In genomic region chr19:49741239-49741638, GRCm38 (mm10) we compare ENCODE assay signal across 12 mouse cellular contexts.
DNase-seq lines count a peak whose midpoint lies in the region; ATAC-seq lines count a peak whose summit lies in the region.
"Had no signal": no experiment of that assay in that cellular context is flagged by ENCODE, and none has a peak within 500 bp of the region (broad histone marks: within the 10 kb centered on the region; RNA-seq: fewer than 3 reads in every experiment).

No protein-coding gene starts in this region.

- peak; percentile 61 for DNase-seq in hindbrain, embryonic 14.5 days (ENCODE audit: low spot score)
- no peak for DNase-seq in hindbrain, embryonic 10.5 days (ENCODE audit: low spot score)
- peak; percentile 82 for DNase-seq in midbrain, embryonic 14.5 days
- no peak for DNase-seq in midbrain, embryonic 10.5 days (ENCODE audit: low spot score)
- DNase-seq in brain, embryonic 18.5 days (ENCODE audit: low read depth, low spot score), result peak; percentile 28
- peak; percentile 11 for DNase-seq in telencephalon, adult 2 months (ENCODE audit: low read depth, low spot score)
- no peak for DNase-seq in kidney, adult 18-20 months
- DNase-seq: heart, postnatal 10 days; kidney, adult 11 months; left cerebral cortex, postnatal 4 days; lung, adult 2 months had no signal

- 69% methylated on average over 6 of the region's 6 CpGs for WGBS in hindbrain, embryonic 14.5 days
- WGBS in hindbrain, embryonic 10.5 days, result 83% methylated on average over 6 of the region's 6 CpGs
- WGBS in midbrain, embryonic 14.5 days, result 69% methylated on average over 6 of the region's 6 CpGs
- 86% methylated on average over 6 of the region's 6 CpGs for WGBS in midbrain, embryonic 10.5 days

- peaks cover 14% of the 10 kb centered on the region for H3K4me1 ChIP-seq in hindbrain, embryonic 14.5 days (replicated peaks; ENCODE audit: control insufficient read depth, insufficient read depth, low read length)
- 0 out of 2 replicates have a peak, but pooled peaks cover 6% of the 10 kb centered on the region for H3K4me1 ChIP-seq in hindbrain, embryonic 10.5 days (replicated peaks)
- H3K4me1 ChIP-seq in midbrain, embryonic 14.5 days (ENCODE audit: control insufficient read depth, insufficient read depth, low read length), result peaks cover 13% of the 10 kb centered on the region
- peaks cover 8% of the 10 kb centered on the region for H3K4me1 ChIP-seq in midbrain, embryonic 10.5 days

- no peak overlapping the region for H3K9ac ChIP-seq in hindbrain, embryonic 14.5 days
- H3K9ac ChIP-seq in midbrain, embryonic 14.5 days (replicated peaks; ENCODE audit: low read length), result no peak overlapping the region

- ATAC-seq in hindbrain, embryonic 14.5 days (ENCODE audit: low FRiP score), result no peak
- no peak for ATAC-seq in midbrain, embryonic 14.5 days (ENCODE audit: low FRiP score, low TSS enrichment)

- no peaks in the 10 kb centered on the region for H3K27me3 ChIP-seq in hindbrain, embryonic 14.5 days (ENCODE audit: control insufficient read depth, insufficient read depth, low read length)
- H3K27me3 ChIP-seq in hindbrain, embryonic 10.5 days (ENCODE audit: insufficient read depth, poor library complexity, severe bottlenecking), result no peaks in the 10 kb centered on the region
- no peaks in the 10 kb centered on the region for H3K27me3 ChIP-seq in midbrain, embryonic 14.5 days (ENCODE audit: control insufficient read depth, insufficient read depth, low read length)
- no peaks in the 10 kb centered on the region for H3K27me3 ChIP-seq in midbrain, embryonic 10.5 days (ENCODE audit: low read depth, poor library complexity, severe bottlenecking)

- no peak overlapping the region for H3K27ac ChIP-seq in hindbrain, embryonic 14.5 days
- H3K27ac ChIP-seq in hindbrain, embryonic 10.5 days, result no peak overlapping the region
- no peak overlapping the region for H3K27ac ChIP-seq in midbrain, embryonic 14.5 days (replicated peaks; ENCODE audit: low read depth, low read length)
- H3K27ac ChIP-seq in midbrain, embryonic 10.5 days (replicated peaks), result no peak overlapping the region

- H3K4me2 ChIP-seq in hindbrain, embryonic 14.5 days (replicated peaks), result no peak overlapping the region
- H3K4me2 ChIP-seq in midbrain, embryonic 14.5 days (ENCODE audit: low read length), result no peak overlapping the region

- no peaks in the 10 kb centered on the region for H3K9me3 ChIP-seq in hindbrain, embryonic 14.5 days (ENCODE audit: control insufficient read depth, low read length)
- no peaks in the 10 kb centered on the region for H3K9me3 ChIP-seq in hindbrain, embryonic 10.5 days
- no peaks in the 10 kb centered on the region for H3K9me3 ChIP-seq in midbrain, embryonic 14.5 days (ENCODE audit: control insufficient read depth, low read length)
- no peaks in the 10 kb centered on the region for H3K9me3 ChIP-seq in midbrain, embryonic 10.5 days (replicated peaks)

- H3K4me3 ChIP-seq in hindbrain, embryonic 14.5 days (replicated peaks; ENCODE audit: low read length), result no peak overlapping the region
- no peak overlapping the region for H3K4me3 ChIP-seq in hindbrain, embryonic 10.5 days
- H3K4me3 ChIP-seq in midbrain, embryonic 14.5 days (replicated peaks; ENCODE audit: low read depth, low read length), result no peak overlapping the region
- no peak overlapping the region for H3K4me3 ChIP-seq in midbrain, embryonic 10.5 days
- H3K4me3 ChIP-seq: erythroblast, embryonic 14.5 days had no signal

- no peaks in the 10 kb centered on the region for H3K36me3 ChIP-seq in hindbrain, embryonic 14.5 days (replicated peaks; ENCODE audit: control insufficient read depth, insufficient read depth)
- H3K36me3 ChIP-seq in hindbrain, embryonic 10.5 days, result no peaks in the 10 kb centered on the region
- H3K36me3 ChIP-seq in midbrain, embryonic 14.5 days (ENCODE audit: control insufficient read depth, insufficient read depth, low read length), result no peaks in the 10 kb centered on the region
- no peaks in the 10 kb centered on the region for H3K36me3 ChIP-seq in midbrain, embryonic 10.5 days

Comparison
In these comparisons a context has a peak if more than half of its experiments do, and no peak if none do; other contexts are left out.
1. DNase-seq: peak in hindbrain, embryonic 14.5 days (single experiment), midbrain, embryonic 14.5 days (single experiment), brain, embryonic 18.5 days (single experiment) and telencephalon, adult 2 months (single experiment); none in hindbrain, embryonic 10.5 days (single experiment), midbrain, embryonic 10.5 days (single experiment) and kidney, adult 18-20 months (single experiment).